In the genomic region with DNA sequence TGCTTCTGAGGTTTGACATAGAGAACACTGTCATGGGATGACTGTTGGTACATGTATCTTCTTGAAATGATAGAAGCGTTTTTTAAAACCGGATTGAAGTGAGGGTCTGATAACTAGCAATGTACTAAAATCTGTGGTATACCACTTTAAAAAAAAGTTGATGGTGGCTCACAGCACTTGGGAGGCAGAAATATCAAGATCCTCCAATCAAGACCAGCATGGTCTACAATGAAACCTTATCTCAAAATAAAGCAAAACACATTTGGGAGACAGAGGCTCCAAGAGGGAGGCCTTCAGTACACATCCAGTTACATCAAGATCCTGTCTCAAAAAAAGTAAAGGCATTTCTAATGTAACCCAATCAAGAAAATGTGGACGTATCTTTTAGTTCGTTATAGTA, we compare ENCODE assay signal across 8 mouse cellular contexts. TPM values are rescaled to one million over a fixed set of nuclear protein-coding genes. Genes with fewer than 3 reads are reported as not detected.
A peak's percentile ranks its signal among the peaks of the same experiment; 100 is the strongest.
DNase-seq lines count a peak whose midpoint lies in the region; ATAC-seq and TF ChIP-seq lines count a peak whose summit lies in the region.

No protein-coding gene starts in this region.

- no peak overlapping the region for H3K27ac ChIP-seq in heart, adult 2 months
- H3K27ac ChIP-seq in heart, postnatal 0 days (ENCODE audit: low read depth) = no peak overlapping the region

- peak overlapping the region; percentile 90 for H3K4me2 ChIP-seq in heart, postnatal 0 days (ENCODE audit: low read depth, low read length)

- H3K9ac ChIP-seq in heart, adult 2 months (ENCODE audit: low read depth, low read length) = no peak overlapping the region
- peak overlapping the region; percentile 98; the same call in 1 of the 2 replicates for H3K9ac ChIP-seq in heart, postnatal 0 days (replicated peaks; ENCODE audit: low read depth, low read length)

- no peak for TF ChIP-seq EP300 in heart, adult 2 months (IDR thresholded peaks at IDR 0.05; ENCODE audit: insufficient read depth, low read depth, low read length)
- no peak for TF ChIP-seq EP300 in heart, postnatal 0 days (IDR thresholded peaks at IDR 0.05; ENCODE audit: low read depth)

- H3K27me3 ChIP-seq in heart, adult 2 months (ENCODE audit: control insufficient read depth, insufficient read depth, low read length) = no peaks in the 10 kb centered on the region
- H3K27me3 ChIP-seq in E14TG2a.4 (ENCODE audit: insufficient read depth, low read length) = no peaks in the 10 kb centered on the region
- no peaks in the 10 kb centered on the region for H3K27me3 ChIP-seq in heart, postnatal 0 days (ENCODE audit: control insufficient read depth, insufficient read depth, low read length)

- intact Hi-C loops in heart, adult 2 months (cut with DNase I) = loop anchor here (2.0 to 10.0 kb wide), 7 partner anchors 41 to 363 kb away; a partner anchor contains a TSS
- intact Hi-C loops in heart, postnatal 36 days (cut with DNase I) = loop anchor here (2.0 to 5.0 kb wide), 5 partner anchors 41 to 316 kb away; a partner anchor contains a TSS

- peaks cover 23% of the 10 kb centered on the region for H3K36me3 ChIP-seq in heart, adult 2 months (ENCODE audit: control insufficient read depth, insufficient read depth, low read length)
- peaks cover 36% of the 10 kb centered on the region for H3K36me3 ChIP-seq in E14TG2a.4 (ENCODE audit: insufficient read depth, low read length)
- H3K36me3 ChIP-seq in heart, postnatal 0 days (replicated peaks; ENCODE audit: control insufficient read depth, insufficient read depth, low read length) = peaks cover 12% of the 10 kb centered on the region

- TF ChIP-seq POLR2A in heart, adult 2 months (IDR thresholded peaks at IDR 0.05; ENCODE audit: insufficient read depth, low read depth, low read length) = no peak

- no peak for TF ChIP-seq CTCF in heart, adult 2 months (IDR thresholded peaks at IDR 0.05)
- TF ChIP-seq CTCF in E14TG2a.4 (conservative IDR thresholded peaks at IDR 0.05; ENCODE audit: low read length) = no peak
- no peak for TF ChIP-seq CTCF in heart, postnatal 0 days (IDR thresholded peaks at IDR 0.05; ENCODE audit: low read depth)

- peaks cover 10% of the 10 kb centered on the region for H3K4me1 ChIP-seq in heart, adult 2 months (ENCODE audit: control insufficient read depth, insufficient read depth, low read length)
- H3K4me1 ChIP-seq in E14TG2a.4 (replicated peaks; ENCODE audit: low read depth, low read length) = peaks cover 52% of the 10 kb centered on the region
- peaks cover 23% of the 10 kb centered on the region for H3K4me1 ChIP-seq in heart, postnatal 0 days (ENCODE audit: control insufficient read depth, insufficient read depth)

- no peaks in the 10 kb centered on the region for H3K9me3 ChIP-seq in E14TG2a.4 (ENCODE audit: low read length)
- H3K9me3 ChIP-seq in heart, postnatal 0 days (replicated peaks; ENCODE audit: control insufficient read depth, low read length) = no peaks in the 10 kb centered on the region

- no peak for ATAC-seq in heart, postnatal 0 days (ENCODE audit: insufficient read depth, low read depth)
- ATAC-seq in megakaryocyte-erythroid progenitor cell, adult 5-6 weeks (replicated peaks; ENCODE audit: low FRiP score, low TSS enrichment, poor library complexity, severe bottlenecking) = peak; percentile 43

- H3K4me3 ChIP-seq in heart, adult 2 months = peak overlapping the region; percentile 88; the same call in 1 of the 2 replicates
- H3K4me3 ChIP-seq in E14TG2a.4 (replicated peaks; ENCODE audit: low read length) = peak overlapping the region; percentile 98
- H3K4me3 ChIP-seq in heart, postnatal 0 days (ENCODE audit: low read depth, low read length) = peak overlapping the region; percentile 96

- 31% methylated on average over 4 of the region's 4 CpGs for WGBS in heart, adult 2 months
- WGBS in heart, postnatal 0 days = 26% methylated on average over 4 of the region's 4 CpGs

- no peak for DNase-seq in heart, adult 2 months
- DNase-seq in heart, postnatal 36 days = no peak
- DNase-seq in heart, postnatal 0 days (ENCODE audit: low spot score) = no peak
- no peak for DNase-seq in cerebellum, adult 8-10 months
- DNase-seq in thymus, postnatal 4 days = no peak
- no peak for DNase-seq in urinary bladder, postnatal 4 days (ENCODE audit: low spot score in 2 of 2)

- peaks cover 5% of the 10 kb centered on the region; the same call in 1 of the 2 replicates for H3K79me2 ChIP-seq in heart, adult 2 months (replicated peaks; ENCODE audit: control insufficient read depth, insufficient read depth, low read length)

RNA-seq across cellular contexts. Expression of a gene that starts 2.3 kb away (rescaled TPM):
- total RNA-seq in heart, adult 2 months (2021) = 10 to 100 TPM; 33.5 to 34.5 TPM
- 18.0 and 36.8 TPM in 2 replicates for polyA plus RNA-seq in heart, adult 2 months (2012; rRNA removed)
- total RNA-seq in heart, postnatal 36 days (2021) = 10 to 100 TPM; 30.7 to 33.2 TPM
- total RNA-seq in heart, postnatal 0 days (2014; rRNA removed; ENCODE audit: low replicate concordance) = 3.9 and 16.9 TPM in 2 replicates
- 34.6 and 41.7 TPM in 2 replicates for polyA plus RNA-seq in heart, postnatal 0 days (2015; fragmentation: Nextera tagmentation; extraction: Ambion mirVana)
- 85.2 and 100 TPM in 2 replicates for total RNA-seq in megakaryocyte-erythroid progenitor cell, adult 5-6 weeks (2014; fragmentation: Nextera tagmentation)
- total RNA-seq in megakaryocyte-erythroid progenitor cell, adult 5-6 weeks (2017) = 49.2 and 56.4 TPM in 2 replicates

RNA-seq across cellular contexts. Expression of a gene that starts 2.4 kb away (rescaled TPM):
- 1 to 10 TPM; 7.6 to 9.9 TPM for total RNA-seq in heart, adult 2 months (2021)
- 0.98 and 2.1 TPM in 2 replicates for polyA plus RNA-seq in heart, adult 2 months (2012; rRNA removed)
- total RNA-seq in heart, postnatal 36 days (2021) = 1 to 10 TPM; 6.9 to 7.3 TPM
- 0.11 TPM in 1 of 2 replicates, not detected in the other for total RNA-seq in heart, postnatal 0 days (2014; rRNA removed; ENCODE audit: low replicate concordance)
- 0.89 and 1.1 TPM in 2 replicates for polyA plus RNA-seq in heart, postnatal 0 days (2015; fragmentation: Nextera tagmentation; extraction: Ambion mirVana)
- total RNA-seq in megakaryocyte-erythroid progenitor cell, adult 5-6 weeks (2014; fragmentation: Nextera tagmentation) = 0.42 and 0.92 TPM in 2 replicates
- 0.08 and 0.52 TPM in 2 replicates for total RNA-seq in megakaryocyte-erythroid progenitor cell, adult 5-6 weeks (2017)

RNA-seq across cellular contexts. Expression of a gene that starts 38.3 kb away (rescaled TPM):
- total RNA-seq in heart, adult 2 months (2021) = 1 to 10 TPM in 1 of 2 experiments, under 1 TPM in 1; 0.89 to 1.5 TPM
- polyA plus RNA-seq in heart, adult 2 months (2012; rRNA removed) = 1.0 and 1.2 TPM in 2 replicates
- 1 to 10 TPM; 1.8 to 2.3 TPM for total RNA-seq in heart, postnatal 36 days (2021)
- total RNA-seq in heart, postnatal 0 days (2014; rRNA removed; ENCODE audit: low replicate concordance) = 2.2 TPM in 1 of 2 replicates, not detected in the other
- 0.70 and 1.5 TPM in 2 replicates for polyA plus RNA-seq in heart, postnatal 0 days (2015; fragmentation: Nextera tagmentation; extraction: Ambion mirVana)
- 0.28 TPM in 1 of 2 replicates, not detected in the other for total RNA-seq in megakaryocyte-erythroid progenitor cell, adult 5-6 weeks (2014; fragmentation: Nextera tagmentation)
- total RNA-seq in megakaryocyte-erythroid progenitor cell, adult 5-6 weeks (2017) = 0.61 TPM in 1 of 2 replicates, not detected in the other

RNA-seq across cellular contexts. Expression of a gene that starts 41.7 kb away (rescaled TPM):
- 1 to 10 TPM; 7.3 to 9.6 TPM for total RNA-seq in heart, adult 2 months (2021)
- 2.5 and 4.4 TPM in 2 replicates for polyA plus RNA-seq in heart, adult 2 months (2012; rRNA removed)
- 10 to 100 TPM; 10.4 to 11.8 TPM for total RNA-seq in heart, postnatal 36 days (2021)
- total RNA-seq in heart, postnatal 0 days (2014; rRNA removed; ENCODE audit: low replicate concordance) = 5.8 and 9.7 TPM in 2 replicates
- 11.3 and 11.7 TPM in 2 replicates for polyA plus RNA-seq in heart, postnatal 0 days (2015; fragmentation: Nextera tagmentation; extraction: Ambion mirVana)
- 4.3 and 15.9 TPM in 2 replicates for total RNA-seq in megakaryocyte-erythroid progenitor cell, adult 5-6 weeks (2014; fragmentation: Nextera tagmentation)
- total RNA-seq in megakaryocyte-erythroid progenitor cell, adult 5-6 weeks (2017) = 1.8 and 3.1 TPM in 2 replicates
